Mouse (Mus musculus): ENCODE measurements at regions not wholly inside any gene's neighbourhood (a gene's known extent, or its start where the extent isn't known, plus 50 kb on each side); places are given as distances from the start of the nearest gene placed in this dataset.

DNA sequence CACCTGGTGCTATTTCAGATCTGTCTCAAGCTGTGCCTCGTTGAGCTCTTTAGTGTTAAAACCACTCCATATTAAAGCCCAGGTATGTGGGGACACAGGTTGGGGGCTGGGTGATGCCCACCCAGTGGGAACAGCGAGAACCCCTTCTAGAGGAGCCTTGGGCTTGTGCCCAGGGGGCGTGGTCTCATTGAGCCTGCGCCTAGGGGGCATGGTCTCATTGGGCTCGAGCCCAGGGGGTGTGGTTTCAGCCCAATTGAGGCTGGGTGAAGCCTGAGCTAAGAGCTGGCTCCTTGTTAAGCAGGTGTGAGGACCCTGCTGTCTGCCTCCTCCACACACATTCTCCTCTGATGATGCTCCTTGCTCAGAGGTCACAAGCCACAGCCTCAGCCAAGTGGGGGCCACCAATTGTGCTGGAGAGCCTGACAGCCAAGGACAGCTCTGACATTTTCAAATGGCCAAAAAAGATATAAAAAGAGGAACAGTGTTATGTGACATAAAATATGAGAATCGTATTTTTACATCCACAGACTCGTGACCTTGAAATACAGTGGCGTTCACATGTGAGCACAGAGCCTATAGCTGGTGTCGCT, 90.7 kb upstream of the Ajap1 start:
- TF ChIP-seq CTCF (IDR thresholded peaks at IDR 0.05; ENCODE audit: low read depth, low read length) (no peak), POLR2A (IDR thresholded peaks at IDR 0.05; ENCODE audit: extremely low read depth, insufficient read depth, low read length) (no peak)

All from liver, adult 2 months (tissue).